Mouse (Mus musculus): ENCODE results near the gene Tfap2d. TPM values are rescaled to one million over a fixed set of nuclear protein-coding genes. Genes with fewer than 3 reads are reported as not detected.

The Tfap2d gene
- not detected for polyA plus RNA-seq (2012; fragmentation: generic; extraction: Trizol)

GRCm38 (mm10) chr1:19102631-19103030 is at the start of gene Tfap2d:
TSS of gene Tfap2d (plus strand) at chr1:19103022.
- Histone ChIP-seq H3K4me2 (ENCODE audit: low read depth) (no peak within 1 kb of the TSS), H3K36me3 (ENCODE audit: control insufficient read depth, insufficient read depth) (no peaks in the 10 kb centered on the region), H3K4me3 (no peak within 1 kb of the TSS), H3ac (ENCODE audit: control insufficient read depth, insufficient read length) (no peak within 1 kb of the TSS), H3K79me2 (ENCODE audit: control insufficient read depth, insufficient read depth) (no peaks in the 10 kb centered on the region), H3K27me3 (ENCODE audit: control insufficient read depth, insufficient read depth, insufficient read length) (no peaks in the 10 kb centered on the region)
- TF ChIP-seq MYOG (IDR thresholded peaks at IDR 0.05; ENCODE audit: control insufficient read depth in 1 of 3, insufficient read depth in 1 of 3, insufficient read length in 2 of 3, low read depth in 2 of 3) (no peak), POLR2A (IDR thresholded peaks at IDR 0.05; ENCODE audit: insufficient read length, low read depth) (no peak), CEBPB (IDR thresholded peaks at IDR 0.05; ENCODE audit: insufficient read depth, poor library complexity, severe bottlenecking) (no peak), SRF (IDR thresholded peaks at IDR 0.05; ENCODE audit: control insufficient read depth, insufficient read length, low read depth) (no peak), USF1 (IDR thresholded peaks at IDR 0.05; ENCODE audit: low read depth) (no peak), TCF12 (IDR thresholded peaks at IDR 0.05; ENCODE audit: insufficient read depth, poor library complexity, severe bottlenecking) (no peak), E2F4 (IDR thresholded peaks at IDR 0.05; ENCODE audit: insufficient read depth) (no peak), MYOD1 (IDR thresholded peaks at IDR 0.05; ENCODE audit: control insufficient read depth in 1 of 3, insufficient read length in 2 of 3, low read depth in 2 of 3) (no peak), REST (IDR thresholded peaks at IDR 0.05; ENCODE audit: insufficient read depth, insufficient read length) (no peak), TCF3 (IDR thresholded peaks at IDR 0.05; ENCODE audit: insufficient read length, low read depth) (no peak), MAX (IDR thresholded peaks at IDR 0.05; ENCODE audit: low read depth) (no peak), POLR2AphosphoS2 (IDR thresholded peaks at IDR 0.05; ENCODE audit: insufficient read length, low read depth) (no peak)

DNA sequence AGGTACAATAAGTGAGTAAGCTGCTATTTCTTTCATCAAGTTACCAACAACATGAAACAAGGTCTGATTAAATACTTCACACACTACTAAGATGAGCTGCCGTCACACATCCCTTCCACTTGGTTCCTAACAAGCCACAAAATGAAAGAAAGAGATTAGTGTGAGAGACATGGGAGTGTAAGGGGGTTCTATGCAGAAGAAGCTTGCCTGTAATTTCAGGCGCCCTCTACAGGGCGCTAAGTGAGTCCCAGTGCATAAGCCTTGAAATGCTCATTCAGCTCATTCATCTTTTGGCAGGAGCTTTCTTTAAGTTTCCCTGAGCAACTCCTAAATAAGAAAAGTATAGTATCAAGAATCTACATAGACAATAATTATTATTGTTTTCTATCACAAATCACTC is 46.5 kb upstream of the Tfap2d start:
- no peaks in the 10 kb centered on the region for H3K27me3 ChIP-seq (ENCODE audit: control insufficient read depth, insufficient read depth, insufficient read length)
- H3K4me3 ChIP-seq = no peak overlapping the region
- H3K36me3 ChIP-seq (ENCODE audit: control insufficient read depth, insufficient read depth) = no peaks in the 10 kb centered on the region
- no peaks in the 10 kb centered on the region for H3K79me2 ChIP-seq (ENCODE audit: control insufficient read depth, insufficient read depth)
- H3ac ChIP-seq (ENCODE audit: control insufficient read depth, insufficient read length) = no peak overlapping the region
- TF ChIP-seq SRF (IDR thresholded peaks at IDR 0.05; ENCODE audit: control insufficient read depth, insufficient read length, low read depth) = no peak
- TF ChIP-seq TCF3 (IDR thresholded peaks at IDR 0.05; ENCODE audit: insufficient read length, low read depth) = no peak
- no peak for TF ChIP-seq MYOD1 (IDR thresholded peaks at IDR 0.05; ENCODE audit: control insufficient read depth in 1 of 3, insufficient read length in 2 of 3, low read depth in 2 of 3)
- TF ChIP-seq USF1 (IDR thresholded peaks at IDR 0.05; ENCODE audit: low read depth) = no peak
- no peak for TF ChIP-seq TCF12 (IDR thresholded peaks at IDR 0.05; ENCODE audit: insufficient read depth, poor library complexity, severe bottlenecking)
- no peak for TF ChIP-seq POLR2A (IDR thresholded peaks at IDR 0.05; ENCODE audit: insufficient read length, low read depth)
- TF ChIP-seq CEBPB (IDR thresholded peaks at IDR 0.05; ENCODE audit: insufficient read depth, poor library complexity, severe bottlenecking) = no peak
- TF ChIP-seq POLR2AphosphoS2 (IDR thresholded peaks at IDR 0.05; ENCODE audit: insufficient read length, low read depth) = no peak
- TF ChIP-seq E2F4 (IDR thresholded peaks at IDR 0.05; ENCODE audit: insufficient read depth) = no peak
- TF ChIP-seq MAX (IDR thresholded peaks at IDR 0.05; ENCODE audit: low read depth) = no peak
- no peak for TF ChIP-seq MYOG (IDR thresholded peaks at IDR 0.05; ENCODE audit: control insufficient read depth in 1 of 3, insufficient read depth in 1 of 3, insufficient read length in 2 of 3, low read depth in 2 of 3)
- TF ChIP-seq REST (IDR thresholded peaks at IDR 0.05; ENCODE audit: insufficient read depth, insufficient read length) = no peak
- no peak overlapping the region for H3K4me2 ChIP-seq (ENCODE audit: low read depth)

- H3K4me2 ChIP-seq (ENCODE audit: low read depth) = no peak overlapping the region
- H3K4me3 ChIP-seq = no peak overlapping the region
- no peaks in the 10 kb centered on the region for H3K79me2 ChIP-seq (ENCODE audit: control insufficient read depth, insufficient read depth)
- no peak overlapping the region for H3ac ChIP-seq (ENCODE audit: control insufficient read depth, insufficient read length)
- no peaks in the 10 kb centered on the region for H3K27me3 ChIP-seq (ENCODE audit: control insufficient read depth, insufficient read depth, insufficient read length)
- H3K36me3 ChIP-seq (ENCODE audit: control insufficient read depth, insufficient read depth) = no peaks in the 10 kb centered on the region
- no peak for TF ChIP-seq MYOG (IDR thresholded peaks at IDR 0.05; ENCODE audit: control insufficient read depth in 1 of 3, insufficient read depth in 1 of 3, insufficient read length in 2 of 3, low read depth in 2 of 3)
- no peak for TF ChIP-seq E2F4 (IDR thresholded peaks at IDR 0.05; ENCODE audit: insufficient read depth)
- no peak for TF ChIP-seq TCF12 (IDR thresholded peaks at IDR 0.05; ENCODE audit: insufficient read depth, poor library complexity, severe bottlenecking)
- no peak for TF ChIP-seq MAX (IDR thresholded peaks at IDR 0.05; ENCODE audit: low read depth)
- TF ChIP-seq TCF3 (IDR thresholded peaks at IDR 0.05; ENCODE audit: insufficient read length, low read depth) = no peak
- TF ChIP-seq SRF (IDR thresholded peaks at IDR 0.05; ENCODE audit: control insufficient read depth, insufficient read length, low read depth) = no peak
- TF ChIP-seq REST (IDR thresholded peaks at IDR 0.05; ENCODE audit: insufficient read depth, insufficient read length) = no peak
- TF ChIP-seq USF1 (IDR thresholded peaks at IDR 0.05; ENCODE audit: low read depth) = no peak
- no peak for TF ChIP-seq CEBPB (IDR thresholded peaks at IDR 0.05; ENCODE audit: insufficient read depth, poor library complexity, severe bottlenecking)
- TF ChIP-seq POLR2A (IDR thresholded peaks at IDR 0.05; ENCODE audit: insufficient read length, low read depth) = no peak
- no peak for TF ChIP-seq MYOD1 (IDR thresholded peaks at IDR 0.05; ENCODE audit: control insufficient read depth in 1 of 3, insufficient read length in 2 of 3, low read depth in 2 of 3)
- no peak for TF ChIP-seq POLR2AphosphoS2 (IDR thresholded peaks at IDR 0.05; ENCODE audit: insufficient read length, low read depth)
These were observed 46.0 kb upstream of the Tfap2d start for GRCm38 (mm10) chr1:19056861-19057260.

- H3K4me3 ChIP-seq = no peak overlapping the region
- no peak overlapping the region for H3K4me2 ChIP-seq (ENCODE audit: low read depth)
- no peaks in the 10 kb centered on the region for H3K27me3 ChIP-seq (ENCODE audit: control insufficient read depth, insufficient read depth, insufficient read length)
- H3ac ChIP-seq (ENCODE audit: control insufficient read depth, insufficient read length) = no peak overlapping the region
- TF ChIP-seq MYOG (IDR thresholded peaks at IDR 0.05; ENCODE audit: control insufficient read depth in 1 of 3, insufficient read depth in 1 of 3, insufficient read length in 2 of 3, low read depth in 2 of 3) (no peak), REST (IDR thresholded peaks at IDR 0.05; ENCODE audit: insufficient read depth, insufficient read length) (no peak)
- no peaks in the 10 kb centered on the region for H3K36me3 ChIP-seq (ENCODE audit: control insufficient read depth, insufficient read depth)
- H3K79me2 ChIP-seq (ENCODE audit: control insufficient read depth, insufficient read depth) = no peaks in the 10 kb centered on the region
These were observed 14.7 kb upstream of the Tfap2d start for GRCm38 (mm10) chr1:19088078-19088477.

DNA sequence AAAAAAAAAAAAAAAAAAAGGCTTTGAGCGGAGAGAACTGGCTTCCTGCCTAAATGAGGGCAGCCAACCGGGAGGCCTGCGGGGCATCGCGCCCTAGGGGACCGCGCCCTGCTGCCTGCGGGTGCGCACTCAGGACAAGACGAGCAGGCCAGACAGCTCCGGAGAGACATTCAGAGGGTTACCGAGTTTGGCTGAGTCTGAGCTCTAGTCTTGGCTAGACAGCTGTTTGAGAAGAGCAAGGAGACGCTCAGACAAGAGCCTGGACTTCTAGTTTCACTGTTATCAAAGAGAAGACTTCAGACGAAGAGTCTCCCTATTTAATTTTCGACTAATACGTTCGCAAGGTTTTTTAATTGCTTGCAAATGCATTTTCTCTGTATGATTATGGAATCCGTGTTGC is 5.9 kb upstream of the Tfap2d start:
- H3K27me3 ChIP-seq (ENCODE audit: control insufficient read depth, insufficient read depth, insufficient read length) = no peaks in the 10 kb centered on the region

More for the DNA sequence above, 5.9 kb upstream of the Tfap2d start:
- H3K4me2 ChIP-seq (ENCODE audit: low read depth) = peak overlapping the region; percentile 8
- no peak overlapping the region for H3ac ChIP-seq (ENCODE audit: control insufficient read depth, insufficient read length)
- no peak for TF ChIP-seq POLR2A (IDR thresholded peaks at IDR 0.05; ENCODE audit: insufficient read length, low read depth)
- TF ChIP-seq TCF12 (IDR thresholded peaks at IDR 0.05; ENCODE audit: insufficient read depth, poor library complexity, severe bottlenecking) = no peak
- no peak for TF ChIP-seq USF1 (IDR thresholded peaks at IDR 0.05; ENCODE audit: low read depth)
- H3K4me3 ChIP-seq = no peak overlapping the region
- no peaks in the 10 kb centered on the region for H3K79me2 ChIP-seq (ENCODE audit: control insufficient read depth, insufficient read depth)
- no peaks in the 10 kb centered on the region for H3K36me3 ChIP-seq (ENCODE audit: control insufficient read depth, insufficient read depth)
